Mouse (Mus musculus) lung, postnatal 0 days (tissue): ENCODE data around the gene Pdzrn3.

ENCODE experiments used
- CTCF ChIP-seq: IDR thresholded peaks from 2 replicates; pipeline ENCODE4 v1.5.1; 2016; ENCODE audit warnings: antibody characterized with exemption, mild to moderate bottlenecking
- EP300 ChIP-seq: IDR thresholded peaks from 2 replicates; pipeline ENCODE4 v1.6.1; 2016; ENCODE audit warnings: antibody characterized with exemption, mild to moderate bottlenecking, control low read depth

GRCm38 (mm10) chr6:101211361-101211841, 166.3 kb downstream of the Pdzrn3 start:
- no peak for TF ChIP-seq CTCF
- no peak for TF ChIP-seq EP300
